Mouse (Mus musculus): ENCODE data around the gene Fcor. TPM values are rescaled to one million over a fixed set of nuclear protein-coding genes. Genes with fewer than 3 reads are reported as not detected.

Gene Fcor
- polyA plus RNA-seq, 1 experiment from 2014 or later, result 13.1 TPM

- DNase-seq (ENCODE audit: low spot score), result no peak
- 78% methylated on average over 6 of the region's 6 CpGs for WGBS
- no peak overlapping the region for H3K27ac ChIP-seq (ENCODE audit: low read depth, low read length)
- H3K27me3 ChIP-seq (replicated peaks; ENCODE audit: control insufficient read depth, insufficient read depth, low read length), result no peaks in the 10 kb centered on the region
- H3K4me1 ChIP-seq (ENCODE audit: control insufficient read depth, insufficient read depth, low read length), result no peaks in the 10 kb centered on the region
- no peak overlapping the region for H3K4me3 ChIP-seq (ENCODE audit: low read depth, low read length)
- H3K9me3 ChIP-seq (replicated peaks; ENCODE audit: control insufficient read depth, low read length), result no peaks in the 10 kb centered on the region
- H3K36me3 ChIP-seq (ENCODE audit: control insufficient read depth, insufficient read depth, low read length), result no peaks in the 10 kb centered on the region
- no peak for ATAC-seq
- H3K4me2 ChIP-seq (ENCODE audit: low read length), result no peak overlapping the region
- H3K9ac ChIP-seq (ENCODE audit: low read length), result no peak overlapping the region
Measured at GRCm38 (mm10) chr8:3646824-3647531, 25.2 kb downstream of the Fcor start.

GRCm38 (mm10) chr8:3645804-3646203, 26.4 kb downstream of the Fcor start:
- H3K27me3 ChIP-seq (replicated peaks; ENCODE audit: control insufficient read depth, insufficient read depth, low read length), result no peaks in the 10 kb centered on the region
- no peak overlapping the region for H3K4me2 ChIP-seq (ENCODE audit: low read length)
- DNase-seq (ENCODE audit: low spot score), result no peak

GRCm38 (mm10) chr8:3631478-3631875, 40.7 kb downstream of the Fcor start:
- Histone ChIP-seq H3K4me2 (ENCODE audit: low read length) (peak overlapping the region; percentile 68), H3K9ac (ENCODE audit: low read length) (peak overlapping the region; percentile 56), H3K4me1 (ENCODE audit: control insufficient read depth, insufficient read depth, low read length) (peaks cover 3% of the 10 kb centered on the region; the same call in 1 of the 2 replicates), H3K4me3 (ENCODE audit: low read depth, low read length) (peak overlapping the region; percentile 44), H3K9me3 (replicated peaks; ENCODE audit: control insufficient read depth, low read length) (no peaks in the 10 kb centered on the region), H3K36me3 (ENCODE audit: control insufficient read depth, insufficient read depth, low read length) (0 out of 2 replicates have a peak, but pooled peaks cover 5% of the 10 kb centered on the region), H3K27ac (ENCODE audit: low read depth, low read length) (no peak overlapping the region), H3K27me3 (replicated peaks; ENCODE audit: control insufficient read depth, insufficient read depth, low read length) (no peaks in the 10 kb centered on the region)
- ATAC-seq (peak; percentile 5; the same call in 1 of the 2 replicates), DNase-seq (ENCODE audit: low spot score) (no peak)
- 25% methylated on average over 8 of the region's 8 CpGs for WGBS

More at GRCm38 (mm10) chr8:3645804-3646203, 26.4 kb downstream of the Fcor start:
- Histone ChIP-seq H3K4me1 (ENCODE audit: control insufficient read depth, insufficient read depth, low read length) (no peaks in the 10 kb centered on the region), H3K4me3 (ENCODE audit: low read depth, low read length) (no peak overlapping the region), H3K9ac (ENCODE audit: low read length) (no peak overlapping the region), H3K27ac (ENCODE audit: low read depth, low read length) (no peak overlapping the region), H3K36me3 (ENCODE audit: control insufficient read depth, insufficient read depth, low read length) (no peaks in the 10 kb centered on the region), H3K9me3 (replicated peaks; ENCODE audit: control insufficient read depth, low read length) (no peaks in the 10 kb centered on the region)
- WGBS, result 28% methylated on average over 5 of the region's 5 CpGs
- no peak for ATAC-seq

- Histone ChIP-seq H3K27ac (ENCODE audit: low read depth, low read length) (no peak within 1 kb of the TSS), H3K4me3 (ENCODE audit: low read depth, low read length) (peak within 1 kb of the TSS; percentile 44), H3K4me2 (ENCODE audit: low read length) (peak within 1 kb of the TSS; percentile 68), H3K9me3 (replicated peaks; ENCODE audit: control insufficient read depth, low read length) (no peaks in the 10 kb centered on the region), H3K27me3 (replicated peaks; ENCODE audit: control insufficient read depth, insufficient read depth, low read length) (no peaks in the 10 kb centered on the region), H3K4me1 (ENCODE audit: control insufficient read depth, insufficient read depth, low read length) (peaks cover 3% of the 10 kb centered on the region; the same call in 1 of the 2 replicates), H3K36me3 (ENCODE audit: control insufficient read depth, insufficient read depth, low read length) (0 out of 2 replicates have a peak, but pooled peaks cover 5% of the 10 kb centered on the region), H3K9ac (ENCODE audit: low read length) (peak within 1 kb of the TSS; percentile 56)
- ATAC-seq (peak; percentile 89), DNase-seq (ENCODE audit: low spot score) (peak; percentile 75)
- WGBS, result 5% methylated on average over 47 of the region's 47 CpGs
Measured at GRCm38 (mm10) chr8:3630647-3631477, 41.3 kb downstream of the Fcor start, which contains the start of gene Stxbp2. TSS of gene Stxbp2 (plus strand) at chr8:3630955.

GRCm38 (mm10) chr8:3628014-3628413, 44.1 kb downstream of the Fcor start:
- WGBS, result 32% methylated on average over 5 of the region's 5 CpGs
- Histone ChIP-seq H3K4me3 (ENCODE audit: low read depth, low read length) (no peak overlapping the region), H3K9me3 (replicated peaks; ENCODE audit: control insufficient read depth, low read length) (no peaks in the 10 kb centered on the region), H3K9ac (ENCODE audit: low read length) (no peak overlapping the region), H3K27me3 (replicated peaks; ENCODE audit: control insufficient read depth, insufficient read depth, low read length) (no peaks in the 10 kb centered on the region), H3K4me2 (ENCODE audit: low read length) (no peak overlapping the region), H3K4me1 (ENCODE audit: control insufficient read depth, insufficient read depth, low read length) (peaks cover 3% of the 10 kb centered on the region; the same call in 1 of the 2 replicates), H3K36me3 (ENCODE audit: control insufficient read depth, insufficient read depth, low read length) (no peaks in the 10 kb centered on the region), H3K27ac (ENCODE audit: low read depth, low read length) (no peak overlapping the region)
- DNase-seq (ENCODE audit: low spot score) (no peak), ATAC-seq (no peak)

- no peaks in the 10 kb centered on the region for H3K9me3 ChIP-seq (replicated peaks; ENCODE audit: control insufficient read depth, low read length)
- no peak overlapping the region for H3K27ac ChIP-seq (ENCODE audit: low read depth, low read length)
- H3K27me3 ChIP-seq (replicated peaks; ENCODE audit: control insufficient read depth, insufficient read depth, low read length), result no peaks in the 10 kb centered on the region
- H3K9ac ChIP-seq (ENCODE audit: low read length), result no peak overlapping the region
- ATAC-seq, result no peak
- no peak overlapping the region for H3K4me3 ChIP-seq (ENCODE audit: low read depth, low read length)
- H3K4me2 ChIP-seq (ENCODE audit: low read length), result no peak overlapping the region
- H3K4me1 ChIP-seq (ENCODE audit: control insufficient read depth, insufficient read depth, low read length), result peaks cover 6% of the 10 kb centered on the region; the same call in 1 of the 2 replicates
- no peak for DNase-seq (ENCODE audit: low spot score)
- H3K36me3 ChIP-seq (ENCODE audit: control insufficient read depth, insufficient read depth, low read length), result no peaks in the 10 kb centered on the region
- 61% methylated on average over 5 of the region's 5 CpGs for WGBS
Measured at GRCm38 (mm10) chr8:3626971-3627370, 45.2 kb downstream of the Fcor start.

GRCm38 (mm10) chr8:3625445-3625844, 46.7 kb downstream of the Fcor start, which contains the start of gene Pcp2:
TSS of gene Pcp2 (minus strand) at chr8:3625545.
- H3K27me3 ChIP-seq (replicated peaks; ENCODE audit: control insufficient read depth, insufficient read depth, low read length), result no peaks in the 10 kb centered on the region
- no peaks in the 10 kb centered on the region for H3K36me3 ChIP-seq (ENCODE audit: control insufficient read depth, insufficient read depth, low read length)
- ATAC-seq (no peak), DNase-seq (ENCODE audit: low spot score) (no peak)
- peaks cover 5% of the 10 kb centered on the region; the same call in 1 of the 2 replicates for H3K4me1 ChIP-seq (ENCODE audit: control insufficient read depth, insufficient read depth, low read length)
- 67% methylated on average over 1 of the region's 1 CpGs for WGBS
- no peaks in the 10 kb centered on the region for H3K9me3 ChIP-seq (replicated peaks; ENCODE audit: control insufficient read depth, low read length)
- H3K27ac ChIP-seq (ENCODE audit: low read depth, low read length), result no peak within 1 kb of the TSS
- H3K4me2 ChIP-seq (ENCODE audit: low read length), result no peak within 1 kb of the TSS
- H3K4me3 ChIP-seq (ENCODE audit: low read depth, low read length), result no peak within 1 kb of the TSS
- no peak within 1 kb of the TSS for H3K9ac ChIP-seq (ENCODE audit: low read length)

GRCm38 (mm10) chr8:3622119-3622518, 50.0 kb downstream of the Fcor start:
- Histone ChIP-seq H3K4me1 (ENCODE audit: control insufficient read depth, insufficient read depth, low read length) (peaks cover 9% of the 10 kb centered on the region; the same call in 1 of the 2 replicates), H3K27ac (ENCODE audit: low read depth, low read length) (no peak overlapping the region), H3K9ac (ENCODE audit: low read length) (peak overlapping the region; percentile 76), H3K36me3 (ENCODE audit: control insufficient read depth, insufficient read depth, low read length) (peaks cover 17% of the 10 kb centered on the region), H3K27me3 (replicated peaks; ENCODE audit: control insufficient read depth, insufficient read depth, low read length) (no peaks in the 10 kb centered on the region), H3K4me3 (ENCODE audit: low read depth, low read length) (peak overlapping the region; percentile 79; the same call in 1 of the 2 replicates), H3K9me3 (replicated peaks; ENCODE audit: control insufficient read depth, low read length) (no peaks in the 10 kb centered on the region), H3K4me2 (ENCODE audit: low read length) (peak overlapping the region; percentile 71)
- ATAC-seq (no peak), DNase-seq (ENCODE audit: low spot score) (no peak)
- 67% methylated on average over 8 of the region's 8 CpGs for WGBS
